Mouse (Mus musculus): ENCODE results near the gene Rph3a.
A peak's percentile ranks its signal among the peaks of the same experiment; 100 is the strongest.
"Not testable (repeated sequence)": the region's sequence is repeated elsewhere in the genome, so short reads cannot be mapped to it uniquely, and the experiment has no call there.

The Rph3a gene

DNA sequence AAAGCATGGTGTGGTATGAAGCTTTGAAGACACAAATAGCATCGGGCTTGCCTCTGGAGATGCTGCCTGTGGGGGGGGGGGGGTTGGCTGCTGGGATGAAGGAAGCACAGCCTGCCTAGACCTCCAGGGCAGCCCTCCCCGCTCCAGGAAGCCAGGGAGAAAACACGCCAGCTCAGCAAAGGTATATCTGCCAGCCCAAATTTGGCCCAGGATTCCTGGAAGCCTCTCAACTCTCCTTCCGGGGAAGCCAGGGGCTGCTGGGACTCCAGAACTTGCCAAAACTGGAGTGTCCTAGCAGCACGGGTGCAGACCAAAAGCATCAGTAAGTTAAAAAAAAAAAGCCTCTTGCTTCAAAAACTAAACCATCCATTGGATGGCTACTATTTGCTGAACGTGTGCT lies 37.6 kb downstream of the Rph3a start:
- DNase-seq (ENCODE audit: low spot score): no peak

- no peak for DNase-seq (ENCODE audit: low spot score)
Observed at GRCm38 (mm10) chr5:120971326-120971725, 38.6 kb downstream of the Rph3a start.

DNA sequence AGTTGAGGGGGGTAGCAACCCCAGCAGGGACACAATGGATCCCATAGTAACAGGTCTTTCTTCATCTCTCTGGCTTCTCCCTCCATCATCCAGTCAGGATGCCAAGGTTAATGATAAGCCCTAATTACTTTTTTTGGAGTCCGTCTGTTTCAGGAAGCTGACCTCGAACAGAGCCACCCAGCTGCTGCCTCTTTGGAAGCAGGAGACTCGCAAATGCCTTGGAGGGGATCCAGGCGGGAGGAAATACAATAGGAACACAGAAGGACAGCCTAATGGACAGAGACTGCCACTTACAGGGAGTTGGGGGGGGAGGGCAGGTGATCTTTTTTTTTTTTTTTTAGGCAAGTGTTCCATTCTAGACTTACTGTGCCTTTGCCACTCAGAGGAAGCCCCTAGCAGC lies 40.2 kb downstream of the Rph3a start:
- peak; percentile 81 for DNase-seq (ENCODE audit: low spot score)

- no peak for DNase-seq (ENCODE audit: low spot score)
Observed at GRCm38 (mm10) chr5:120968799-120969198, 41.1 kb downstream of the Rph3a start.

DNA sequence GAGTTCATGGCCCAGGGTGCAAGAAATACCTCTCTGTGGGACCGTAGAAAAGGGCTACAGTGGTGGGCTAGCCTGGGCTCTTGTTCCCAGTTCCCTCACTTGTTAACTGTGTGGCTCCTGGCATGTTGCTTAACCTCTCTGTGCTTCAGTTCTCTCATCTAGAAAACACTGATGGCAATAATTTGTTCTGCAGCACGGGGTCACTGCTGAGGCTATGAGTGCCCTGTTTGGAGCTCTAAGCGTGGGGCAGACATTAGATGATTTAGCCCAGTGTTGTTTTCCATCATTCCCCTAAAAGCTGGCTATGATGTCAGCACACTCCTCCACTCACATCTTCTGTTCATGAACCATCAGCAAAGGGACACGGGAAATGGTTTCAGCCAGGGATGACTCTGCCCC lies 41.8 kb downstream of the Rph3a start:
- no peak for DNase-seq (ENCODE audit: low spot score)

DNA sequence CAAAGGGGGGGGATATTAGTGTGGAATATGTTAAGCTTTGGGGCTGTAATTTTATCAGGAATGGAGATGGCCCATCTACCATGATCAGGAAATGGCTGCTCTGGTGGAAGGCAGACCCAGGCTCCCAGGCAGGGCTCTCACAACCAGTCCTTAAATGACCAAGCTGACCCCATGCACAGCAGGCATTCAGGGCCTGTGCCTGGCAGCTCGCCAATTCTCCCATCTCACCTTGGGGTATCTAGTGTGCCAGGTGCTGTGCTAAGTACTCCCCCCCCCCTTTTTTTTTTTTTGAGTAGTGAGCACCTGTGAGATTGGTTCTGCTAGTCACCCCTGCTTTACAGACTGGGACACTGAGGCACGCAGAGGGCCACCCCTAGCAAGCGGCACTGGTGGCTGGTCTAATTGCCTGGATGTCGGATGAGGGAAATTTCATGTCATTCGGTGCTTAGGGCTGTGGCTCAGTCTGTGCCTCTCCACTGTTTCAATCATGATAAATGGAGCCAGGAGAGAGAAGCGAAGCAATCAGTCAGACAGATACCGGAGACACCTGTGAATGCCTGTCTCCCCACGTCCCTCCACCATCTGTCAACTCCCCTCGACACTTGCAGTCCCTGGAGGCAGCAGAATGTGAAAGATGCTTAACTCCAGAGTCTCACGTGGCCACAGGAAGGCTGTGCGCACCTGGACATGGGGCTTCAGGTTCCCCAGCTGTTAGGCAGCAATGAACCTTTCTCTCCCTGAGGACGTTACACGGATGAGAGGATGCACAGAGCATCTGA lies 42.3 kb downstream of the Rph3a start:
- DNase-seq (ENCODE audit: low spot score): peak; percentile 59

GRCm38 (mm10) chr5:120966894-120967293 lies 43.0 kb downstream of the Rph3a start:
- no peak for DNase-seq (ENCODE audit: low spot score)

- no peak for DNase-seq (ENCODE audit: low spot score)
Observed at GRCm38 (mm10) chr5:120966156-120966555, 43.7 kb downstream of the Rph3a start.

- DNase-seq (ENCODE audit: low spot score): peak; percentile 56
Observed at GRCm38 (mm10) chr5:120961004-120961403, 48.9 kb downstream of the Rph3a start.

GRCm38 (mm10) chr5:120953974-120954373 lies 55.9 kb downstream of the Rph3a start:
- peak; percentile 60 for DNase-seq (ENCODE audit: low spot score)

GRCm38 (mm10) chr5:120952242-120952770 lies 57.6 kb downstream of the Rph3a start:
- no peak for DNase-seq (ENCODE audit: low spot score)

DNA sequence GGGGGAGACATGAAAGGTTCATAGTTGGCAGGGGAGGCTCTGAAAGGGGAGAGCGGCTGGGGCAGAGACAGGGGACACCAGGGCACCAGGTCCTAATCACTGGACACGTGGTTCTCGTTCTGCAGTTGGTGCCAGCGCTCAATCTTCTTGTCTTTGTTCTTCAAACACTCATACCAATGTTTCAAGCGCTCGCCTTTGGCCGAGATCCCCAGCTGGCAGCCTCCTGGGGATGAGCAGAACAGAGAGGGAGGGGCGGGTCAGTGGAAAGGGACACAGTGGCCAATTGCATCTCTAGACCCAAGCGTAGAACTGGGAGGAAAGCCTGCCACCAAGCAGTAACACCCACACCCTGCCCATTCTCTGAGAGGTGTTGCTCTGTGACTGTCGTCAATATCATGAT lies 67.8 kb downstream of the Rph3a start:
- DNase-seq (ENCODE audit: low spot score): no peak

GRCm38 (mm10) chr5:120938586-120938985 lies 71.3 kb downstream of the Rph3a start:
- DNase-seq (ENCODE audit: low spot score): no peak

- no peak for DNase-seq (ENCODE audit: low spot score)
Observed at GRCm38 (mm10) chr5:120937841-120938240, 72.1 kb downstream of the Rph3a start.

DNA sequence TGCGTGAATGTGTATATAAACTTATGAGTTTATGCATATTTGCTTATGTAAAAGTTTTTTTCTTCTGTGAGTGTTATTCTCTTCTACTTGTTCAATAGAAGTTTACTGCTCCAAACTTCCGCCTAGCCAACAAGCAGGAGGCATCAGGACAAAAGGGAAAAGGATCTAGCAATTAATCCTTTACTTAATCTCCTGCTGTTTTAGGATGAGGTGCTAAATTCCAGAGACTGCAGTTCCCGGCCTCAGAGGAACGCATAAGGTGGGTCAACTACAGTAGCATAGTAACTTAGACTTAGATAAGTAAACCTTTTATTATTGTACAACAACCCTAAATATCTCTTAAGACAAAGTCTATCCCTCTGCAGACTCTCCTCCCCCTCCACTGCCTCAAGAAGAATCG lies 75.9 kb downstream of the Rph3a start:
- DNase-seq (ENCODE audit: low spot score): no peak

- DNase-seq (ENCODE audit: low spot score): peak; percentile 41
Observed at GRCm38 (mm10) chr5:120927036-120927435, 82.9 kb downstream of the Rph3a start.

DNA sequence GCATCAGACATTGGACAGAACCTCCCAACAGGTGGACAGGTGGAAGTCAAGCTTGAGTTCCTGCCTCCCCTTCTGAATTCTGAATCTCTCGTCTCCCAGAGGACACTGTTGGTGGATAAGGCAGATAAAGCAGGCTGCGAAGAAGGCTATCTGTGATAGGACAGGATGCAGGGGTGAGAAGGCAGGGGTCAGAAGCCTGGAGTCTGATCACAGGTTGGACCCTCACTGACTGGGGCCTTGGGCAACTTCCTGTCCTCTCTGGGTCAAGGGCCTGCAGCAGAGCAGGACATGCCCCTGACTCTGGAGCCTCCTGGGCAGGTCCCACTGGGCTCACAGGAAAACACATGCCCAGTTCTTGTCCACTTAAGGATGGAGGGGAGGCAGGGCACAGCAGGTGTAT lies 83.6 kb downstream of the Rph3a start:
- DNase-seq (ENCODE audit: low spot score): not testable (repeated sequence)

GRCm38 (mm10) chr5:120924520-120924919 lies 85.4 kb downstream of the Rph3a start:
- peak; percentile 12 for DNase-seq (ENCODE audit: low spot score)

GRCm38 (mm10) chr5:120923969-120924368 lies 85.9 kb downstream of the Rph3a start:
- no peak for DNase-seq (ENCODE audit: low spot score)

- peak; percentile 16 for DNase-seq (ENCODE audit: low spot score)
Observed at GRCm38 (mm10) chr5:120920296-120920695, 89.6 kb downstream of the Rph3a start.

- peak; percentile 26 for DNase-seq (ENCODE audit: low spot score)
Observed at GRCm38 (mm10) chr5:120919156-120919935, 90.5 kb downstream of the Rph3a start.

DNA sequence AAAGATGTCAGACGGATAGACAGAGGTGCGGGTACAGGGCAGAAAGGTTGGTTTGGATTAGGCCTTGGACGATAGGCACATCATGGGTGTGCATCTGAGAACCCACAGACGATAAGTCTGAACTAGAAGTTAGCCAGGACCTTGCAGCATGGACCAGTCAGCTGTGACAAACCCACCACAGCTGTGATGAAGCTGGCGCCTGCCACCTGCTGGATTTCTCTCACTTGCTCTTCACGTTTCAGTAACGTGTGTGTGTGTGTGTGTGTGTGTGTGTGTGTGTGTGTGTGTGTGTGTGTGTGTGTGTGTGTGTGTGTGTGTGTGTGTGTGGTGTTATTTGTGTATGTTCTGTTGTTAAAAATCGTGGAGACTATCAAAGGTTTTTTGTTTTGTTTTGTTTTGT lies 95.7 kb downstream of the Rph3a start, which contains the start of gene Oas1d:
TSS of gene Oas1d (plus strand) at position 333 of the 400 bp plus-strand sequence.
- not testable (repeated sequence) for DNase-seq (ENCODE audit: low spot score)
